Mouse (Mus musculus) ES-E14 (cell line): ENCODE measurements at regions not wholly inside any gene's neighbourhood (a gene's known extent, or its start where the extent isn't known, plus 50 kb on each side); places are given as distances from the start of the nearest gene placed in this dataset.

ENCODE experiments used
- DNase-seq: peaks from one replicate; pipeline ENCODE4 v3.0.0-alpha.2; 2013; ENCODE audit warnings: low read depth, low spot score
- H3K27ac ChIP-seq: 2 replicates; pipeline ENCODE4 v1.5.1; 2012; ENCODE audit warnings: low read depth, mild to moderate bottlenecking, low read length, moderate library complexity, mixed read lengths; ENCODE audit not compliant: poor library complexity, insufficient read depth, severe bottlenecking
- H3K36me3 ChIP-seq: 2 replicates; pipeline ENCODE4 v1.6.1; 2012; ENCODE audit warnings: mild to moderate bottlenecking, low read length, moderate library complexity, mixed read lengths; ENCODE audit not compliant: control insufficient read depth, poor library complexity, insufficient read depth, severe bottlenecking
- H3K4me1 ChIP-seq, 2 experiments: fragments of 150-350 bp in 1 of 2; sonication (generic) in 1 of 2; 2 replicates each; pipeline ENCODE4 v1.6.1; 2012; ENCODE audit warnings: low read length in 2 of 2, mild to moderate bottlenecking in 1 of 2, mixed read lengths in 1 of 2; ENCODE audit not compliant: control insufficient read depth in 2 of 2, insufficient read depth in 2 of 2, poor library complexity in 1 of 2
- H3K4me3 ChIP-seq, 2 experiments: fragments of 150-350 bp in 1 of 2; sonication (generic) in 1 of 2; 2 replicates each; pipeline ENCODE4 v1.5.1; 2012; ENCODE audit warnings: low read length in 2 of 2, low read depth in 1 of 2, mild to moderate bottlenecking in 1 of 2, mixed read lengths in 1 of 2; ENCODE audit not compliant: insufficient read depth in 1 of 2, poor library complexity in 1 of 2, severe bottlenecking in 1 of 2
- H3K9ac ChIP-seq: 2 replicates; pipeline ENCODE4 v1.6.1; 2012; ENCODE audit warnings: low read depth, mild to moderate bottlenecking, low read length, mixed read lengths; ENCODE audit not compliant: poor library complexity, insufficient read depth, severe bottlenecking
- H3K9me3 ChIP-seq: fragments of 150-350 bp; sonication (generic); 2 replicates; pipeline ENCODE4 v1.6.1; 2012; ENCODE audit warnings: low read depth, mild to moderate bottlenecking, low read length; ENCODE audit not compliant: control insufficient read depth, insufficient read depth
- CHD2 ChIP-seq: IDR thresholded peaks from 2 replicates; pipeline ENCODE4 v1.6.1; 2014; ENCODE audit warnings: mild to moderate bottlenecking, low read depth, low read length, inconsistent platforms
- HCFC1 ChIP-seq: IDR thresholded peaks from 2 replicates; pipeline ENCODE4 v1.6.1; 2012; ENCODE audit warnings: low read length, inconsistent platforms, borderline replicate concordance; ENCODE audit not compliant: insufficient read depth
- MAFK ChIP-seq: IDR thresholded peaks from 2 replicates; pipeline ENCODE4 v1.6.1; 2014; ENCODE audit warnings: mild to moderate bottlenecking, low read depth, low read length, inconsistent platforms; ENCODE audit not compliant: insufficient read depth
- ZC3H11A ChIP-seq: IDR thresholded peaks from 2 replicates; pipeline ENCODE4 v1.6.1; 2012; ENCODE audit warnings: low read depth, mild to moderate bottlenecking, inconsistent platforms, low read length, borderline replicate concordance
- ZNF384 ChIP-seq: IDR thresholded peaks from 2 replicates; pipeline ENCODE4 v1.6.1; 2012; ENCODE audit warnings: low read depth, low read length, inconsistent platforms
- in situ Hi-C, 2 experiments: fragments of 600-800 bp; cut with MboI; formaldehyde crosslinking; loops; one replicate each; pipeline ENCODE4 v1.15.1; 2025; ENCODE audit warnings: low sequenced_read_pairs in 2 of 2, inconsistent platforms in 1 of 2; ENCODE audit not compliant: unreplicated experiment in 2 of 2

DNA sequence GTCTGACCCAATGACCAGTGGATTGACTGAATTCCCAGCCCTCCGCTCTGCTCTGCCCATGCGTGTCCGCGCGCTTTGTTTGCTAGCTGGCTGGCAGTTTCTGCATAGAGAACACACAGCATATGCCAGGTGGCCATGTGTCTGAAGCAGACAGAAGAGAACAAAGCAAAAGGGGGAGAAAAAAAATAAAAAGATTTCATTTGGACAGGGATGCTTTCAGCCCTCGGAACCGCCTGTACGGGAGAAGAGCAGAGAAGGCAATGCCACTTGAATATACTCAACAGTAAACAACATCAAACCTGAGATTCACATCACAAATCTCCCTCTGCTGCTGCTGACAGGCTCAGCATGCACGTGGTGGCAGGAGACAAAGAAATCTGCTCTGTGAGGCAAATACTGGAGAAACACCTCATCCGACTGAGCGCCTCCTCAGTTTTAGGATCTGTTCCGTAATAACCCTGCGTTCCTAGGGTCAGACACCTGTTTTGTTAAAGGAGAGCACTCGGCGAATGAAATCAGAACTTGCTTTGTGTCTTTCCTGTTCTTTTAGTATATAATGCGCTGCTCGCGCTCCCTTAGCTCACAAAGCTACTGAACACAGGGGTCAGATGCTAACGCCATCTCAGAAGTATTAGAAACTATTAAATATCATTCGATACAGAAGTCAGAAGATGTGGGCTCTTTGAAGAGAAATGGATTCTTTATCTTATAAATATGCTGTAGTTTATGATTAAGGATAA, 186.3 kb upstream of the Gm11146 start:
- H3K36me3 ChIP-seq = no peaks in the 10 kb centered on the region
- H3K27ac ChIP-seq = no peak overlapping the region
- DNase-seq = no peak
- no peaks in the 10 kb centered on the region for H3K9me3 ChIP-seq
- in situ Hi-C loops = no loop called here
- no peak overlapping the region for H3K4me3 ChIP-seq
- H3K4me1 ChIP-seq = no peaks in the 10 kb centered on the region
- TF ChIP-seq CHD2 (no peak), ZNF384 (no peak), MAFK (no peak), ZC3H11A (no peak), HCFC1 (no peak)
- H3K9ac ChIP-seq = no peak overlapping the region

DNA sequence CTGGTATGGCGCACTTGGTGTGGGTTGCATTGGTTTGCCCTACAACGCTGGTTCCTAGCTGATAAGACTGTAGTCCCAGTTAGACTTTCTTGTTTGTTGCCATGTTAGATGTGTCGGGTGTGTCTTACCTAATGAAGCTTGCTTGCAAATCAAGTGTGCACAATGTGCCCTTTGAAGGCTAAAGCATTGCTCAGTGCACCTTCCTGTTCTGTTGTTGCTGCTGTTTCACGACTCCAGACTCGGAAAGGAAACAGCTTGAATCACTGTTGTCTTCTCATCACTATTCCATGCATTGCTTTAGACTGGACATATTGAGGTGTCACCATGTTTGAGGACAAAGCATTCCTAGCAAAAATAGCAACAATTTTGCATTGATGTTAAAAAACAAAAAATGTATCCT, 185.1 kb upstream of the Gm11146 start:
- Histone ChIP-seq H3K9me3 (no peaks in the 10 kb centered on the region), H3K27ac (no peak overlapping the region), H3K9ac (no peak overlapping the region), H3K4me1 (no peaks in the 10 kb centered on the region), H3K36me3 (no peaks in the 10 kb centered on the region), H3K4me3 (no peak overlapping the region)
- no peak for DNase-seq
- in situ Hi-C loops = no loop called here
- TF ChIP-seq HCFC1 = no peak
- TF ChIP-seq CHD2 = no peak
- no peak for TF ChIP-seq ZNF384
- TF ChIP-seq MAFK = no peak
- TF ChIP-seq ZC3H11A = no peak

DNA sequence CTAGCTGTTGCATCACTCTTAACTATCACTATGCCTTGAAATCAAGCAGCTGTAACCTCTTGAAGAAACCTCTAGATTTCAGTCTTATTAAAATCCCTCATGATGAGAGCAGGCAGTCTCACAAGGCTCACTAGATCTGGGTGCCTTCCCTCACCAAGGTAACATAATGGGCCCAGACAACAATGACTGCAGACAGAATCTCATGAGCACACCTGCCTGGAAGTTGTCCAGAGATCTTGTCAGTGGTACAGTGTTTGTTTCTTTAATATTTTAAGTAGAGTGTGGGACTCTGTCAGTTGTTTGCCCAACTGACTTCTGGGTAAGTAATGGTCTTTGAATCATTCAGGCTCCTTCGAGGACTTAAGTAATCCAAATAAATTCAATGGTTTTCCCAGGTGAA, 177.1 kb upstream of the Gm11146 start:
- Histone ChIP-seq H3K9ac (no peak overlapping the region), H3K9me3 (no peaks in the 10 kb centered on the region), H3K36me3 (no peaks in the 10 kb centered on the region), H3K4me1 (no peaks in the 10 kb centered on the region), H3K4me3 (no peak overlapping the region), H3K27ac (no peak overlapping the region)
- in situ Hi-C loops = no loop called here
- DNase-seq = no peak
- TF ChIP-seq CHD2 = no peak
- TF ChIP-seq ZNF384 = no peak
- no peak for TF ChIP-seq MAFK
- no peak for TF ChIP-seq ZC3H11A
- no peak for TF ChIP-seq HCFC1

DNA sequence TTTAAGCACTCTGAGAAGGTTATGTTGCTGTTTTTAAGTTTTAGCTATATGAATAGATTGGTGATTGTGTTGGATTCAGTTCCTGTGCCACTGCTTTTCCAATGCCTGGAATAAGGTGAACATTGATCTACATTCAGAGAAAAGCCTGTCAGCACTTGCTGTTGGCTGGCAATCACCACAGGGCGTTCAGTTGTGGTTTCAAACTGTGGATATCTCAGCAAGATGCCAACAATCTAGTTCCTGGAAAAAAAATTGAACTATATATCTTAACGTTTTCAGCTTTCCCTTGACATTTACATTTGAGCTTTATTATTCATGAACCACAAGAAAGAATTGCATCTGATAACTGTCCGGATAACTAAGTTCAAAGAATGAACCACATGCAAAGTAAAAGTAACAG, 170.2 kb upstream of the Gm11146 start:
- H3K4me3 ChIP-seq = no peak overlapping the region
- H3K9ac ChIP-seq = no peak overlapping the region
- TF ChIP-seq MAFK (no peak), ZNF384 (no peak), CHD2 (no peak), ZC3H11A (no peak), HCFC1 (no peak)
- no peaks in the 10 kb centered on the region for H3K36me3 ChIP-seq
- no peaks in the 10 kb centered on the region for H3K9me3 ChIP-seq
- in situ Hi-C loops = no loop called here
- no peaks in the 10 kb centered on the region for H3K4me1 ChIP-seq
- DNase-seq = no peak
- H3K27ac ChIP-seq = no peak overlapping the region

DNA sequence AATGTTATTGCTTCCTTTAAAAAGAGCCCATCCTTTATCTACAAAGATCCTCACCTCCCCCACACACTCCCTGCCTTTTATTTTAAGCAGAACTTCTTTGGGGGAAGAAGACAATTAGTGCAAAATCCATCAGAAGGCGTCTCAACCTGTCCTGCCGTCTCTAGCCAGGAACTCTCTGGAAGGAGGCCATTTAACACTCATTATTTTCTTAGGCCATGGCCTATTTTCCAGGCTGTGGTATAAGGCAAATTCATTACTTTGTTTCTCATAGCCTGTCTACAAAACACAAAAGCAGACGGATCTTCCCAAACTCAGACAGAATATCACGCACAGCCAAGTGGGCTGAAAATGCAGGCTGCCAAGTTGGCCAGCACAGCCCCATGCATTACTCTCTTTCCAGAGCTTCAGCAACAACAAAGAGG, 159.0 kb upstream of the Gm11146 start:
- Histone ChIP-seq H3K9ac (no peak overlapping the region), H3K9me3 (no peaks in the 10 kb centered on the region), H3K36me3 (no peaks in the 10 kb centered on the region), H3K27ac (no peak overlapping the region), H3K4me3 (no peak overlapping the region), H3K4me1 (no peaks in the 10 kb centered on the region)
- DNase-seq = no peak
- in situ Hi-C loops = no loop called here
- TF ChIP-seq HCFC1 (no peak), ZNF384 (no peak), MAFK (no peak), ZC3H11A (no peak)
